Mouse (Mus musculus) MEL (cell line): ENCODE measurements around the gene Kif6.

ENCODE experiments used
- CHD1 ChIP-seq: IDR thresholded peaks from 2 replicates; pipeline ENCODE4 v1.6.1; 2012; ENCODE audit warnings: low read depth, mild to moderate bottlenecking, inconsistent platforms, low read length, improper control_type of control experiment
- GATA1 ChIP-seq: IDR thresholded peaks from 2 replicates; pipeline ENCODE4 v1.6.1; 2011; ENCODE audit warnings: low read depth, low read length, improper control_type of control experiment
- MYB ChIP-seq: IDR thresholded peaks from 2 replicates; pipeline ENCODE4 v1.6.1; 2011; ENCODE audit warnings: mild to moderate bottlenecking, low read depth, low read length, improper control_type of control experiment
- NELFE ChIP-seq: IDR thresholded peaks from 2 replicates; pipeline ENCODE4 v1.6.1; 2011; ENCODE audit warnings: low read depth, low read length, improper control_type of control experiment
- POLR2A ChIP-seq, 2 experiments: IDR thresholded peaks; 2 replicates each; pipeline ENCODE4 v1.6.1; 2011 to 2012; ENCODE audit warnings: low read length in 2 of 2, mild to moderate bottlenecking in 2 of 2, control low read depth in 1 of 2, improper control_type of control experiment in 1 of 2, low read depth in 1 of 2, moderate library complexity in 1 of 2; ENCODE audit not compliant: control insufficient read depth in 1 of 2, insufficient read depth in 1 of 2, poor library complexity in 1 of 2
- RCOR1 ChIP-seq: IDR thresholded peaks from 2 replicates; pipeline ENCODE4 v1.6.1; 2012; ENCODE audit warnings: low read depth, mild to moderate bottlenecking, inconsistent platforms, low read length, improper control_type of control experiment
- USF1 ChIP-seq: IDR thresholded peaks from 2 replicates; pipeline ENCODE4 v1.6.1; 2014; ENCODE audit warnings: low read depth, mild to moderate bottlenecking, inconsistent platforms, low read length, improper control_type of control experiment, moderate library complexity
- ZKSCAN1 ChIP-seq: IDR thresholded peaks from 2 replicates; pipeline ENCODE4 v1.6.1; 2012; ENCODE audit warnings: low read depth, mild to moderate bottlenecking, inconsistent platforms, low read length, improper control_type of control experiment, moderate library complexity

GRCm38 (mm10) chr17:49791546-49791945 lies 176.6 kb downstream of the Kif6 start:
- no peak for TF ChIP-seq USF1
- no peak for TF ChIP-seq NELFE
- TF ChIP-seq RCOR1: no peak
- TF ChIP-seq POLR2A (IDR thresholded peaks at IDR 0.05; ENCODE audit: control insufficient read depth in 1 of 2, insufficient read depth in 1 of 2, low read depth in 1 of 2, low read length in 2 of 2, poor library complexity in 1 of 2): no peak
- no peak for TF ChIP-seq GATA1
- TF ChIP-seq ZKSCAN1: no peak
- no peak for TF ChIP-seq MYB
- TF ChIP-seq CHD1: no peak
